Mouse (Mus musculus): ENCODE data around the gene Igfbp4. TPM values are rescaled to one million over a fixed set of nuclear protein-coding genes. Genes with fewer than 3 reads are reported as not detected.

Gene Igfbp4
- polyA plus RNA-seq, 1 experiment from 2014 or later = 1,352 TPM

DNA sequence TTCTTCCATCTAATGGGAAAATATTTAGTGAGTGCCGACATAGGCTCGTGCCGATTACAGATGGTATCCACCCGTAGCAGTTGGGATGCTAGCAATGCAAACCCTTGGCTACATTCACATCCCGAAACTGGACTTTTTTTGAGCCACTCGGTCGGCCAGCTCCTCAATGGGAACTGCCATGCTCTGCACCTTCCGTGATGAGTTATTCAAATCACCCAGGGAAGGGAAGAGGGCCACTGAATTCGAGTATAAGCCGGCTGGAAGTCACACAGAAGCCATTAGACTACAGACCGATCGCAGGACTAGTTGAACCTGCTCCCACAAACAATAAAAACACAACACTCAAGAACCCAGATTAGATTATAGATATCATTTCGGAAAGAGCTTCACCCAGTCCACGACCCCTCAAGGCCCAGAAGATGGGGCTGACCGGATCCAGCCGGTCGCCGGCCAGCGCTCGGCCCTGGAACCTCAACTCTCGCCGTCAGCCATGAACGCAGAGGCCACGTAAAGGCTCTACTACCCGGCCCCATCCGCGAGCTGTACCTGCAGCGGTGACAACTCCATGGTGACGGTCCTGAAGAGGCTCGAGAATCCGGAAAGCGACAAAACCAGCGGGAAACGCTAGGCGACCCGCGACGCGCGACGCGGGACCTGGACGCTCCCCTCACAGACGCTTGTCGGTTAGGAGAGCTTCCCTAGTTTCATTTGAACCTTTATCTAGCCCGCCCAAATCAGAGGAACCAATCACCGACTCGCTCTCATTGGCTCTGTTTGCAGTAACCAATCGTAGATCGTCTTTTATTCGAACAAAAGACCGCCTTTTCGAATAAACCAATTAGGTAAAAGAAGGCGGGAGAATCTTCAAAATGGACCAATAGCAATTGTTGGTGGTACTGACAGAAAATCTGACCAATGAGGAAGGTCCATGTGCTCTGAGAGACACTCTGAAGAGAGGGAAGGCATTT is 17.3 kb upstream of the Igfbp4 start, which contains the start of gene Top2a:
Top2a (minus strand) TSS at position 690 of the 968 bp plus-strand sequence.
- peaks cover 22% of the 10 kb centered on the region for H3K4me1 ChIP-seq
- H3K36me3 ChIP-seq = peaks cover 13% of the 10 kb centered on the region
- H3K9ac ChIP-seq = peak within 1 kb of the TSS; percentile 66
- peak within 1 kb of the TSS; percentile 88 for H3K4me3 ChIP-seq (replicated peaks)
- H3K9me3 ChIP-seq (replicated peaks) = no peaks in the 10 kb centered on the region
- H3K27me3 ChIP-seq = no peaks in the 10 kb centered on the region
- ATAC-seq (ENCODE audit: insufficient number of reproducible peaks, low FRiP score, low TSS enrichment, low read depth) = peak; percentile 94
- H3K27ac ChIP-seq (replicated peaks) = peak within 1 kb of the TSS; percentile 87
- peak within 1 kb of the TSS; percentile 72 for H3K4me2 ChIP-seq (replicated peaks)
- WGBS = under 1% methylated on average over 54 of the region's 54 CpGs

DNA sequence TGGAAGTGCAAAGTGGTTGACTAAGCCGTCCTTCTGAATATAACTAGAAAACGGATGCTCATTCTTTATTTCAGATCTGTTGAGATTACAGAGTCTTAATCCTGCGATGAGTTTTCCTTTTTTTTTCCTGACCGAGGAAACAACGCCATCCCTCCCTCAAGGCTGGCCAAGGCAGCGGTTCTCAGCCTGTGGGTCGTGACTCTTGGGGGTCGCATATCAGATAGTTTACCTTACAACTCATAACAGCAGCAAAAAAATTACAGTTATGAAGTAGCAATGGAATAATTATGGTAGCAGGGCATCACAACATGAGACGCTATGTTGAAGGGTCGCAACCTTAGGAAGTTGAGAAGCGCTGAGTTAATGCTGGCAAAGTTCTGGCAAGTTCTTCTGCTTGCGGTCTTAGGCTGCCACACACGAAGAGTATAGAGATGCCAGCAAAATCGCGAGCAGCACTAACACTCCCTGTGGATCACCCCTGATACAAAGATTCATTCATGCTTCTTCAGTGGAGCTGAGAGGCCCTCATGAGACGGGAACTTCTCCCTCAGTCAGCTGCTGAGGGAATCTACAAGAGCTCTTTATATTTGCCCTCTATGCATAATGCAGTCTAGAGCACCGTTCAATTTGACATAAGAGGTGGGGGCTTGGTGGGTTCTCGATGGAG is 16.4 kb upstream of the Igfbp4 start:
- no peak; the same call in 1 of the 2 replicates for ATAC-seq (ENCODE audit: insufficient number of reproducible peaks, low FRiP score, low TSS enrichment, low read depth)
- H3K27me3 ChIP-seq = no peaks in the 10 kb centered on the region
- no peaks in the 10 kb centered on the region for H3K9me3 ChIP-seq (replicated peaks)
- H3K9ac ChIP-seq = peak overlapping the region; percentile 33; the same call in 1 of the 2 replicates
- 37% methylated on average over 18 of the region's 18 CpGs for WGBS
- H3K4me2 ChIP-seq (replicated peaks) = peak overlapping the region; percentile 55
- H3K36me3 ChIP-seq = peaks cover 13% of the 10 kb centered on the region
- H3K27ac ChIP-seq (replicated peaks) = peak overlapping the region; percentile 87
- peaks cover 22% of the 10 kb centered on the region for H3K4me1 ChIP-seq
- peak overlapping the region; percentile 88 for H3K4me3 ChIP-seq (replicated peaks)

DNA sequence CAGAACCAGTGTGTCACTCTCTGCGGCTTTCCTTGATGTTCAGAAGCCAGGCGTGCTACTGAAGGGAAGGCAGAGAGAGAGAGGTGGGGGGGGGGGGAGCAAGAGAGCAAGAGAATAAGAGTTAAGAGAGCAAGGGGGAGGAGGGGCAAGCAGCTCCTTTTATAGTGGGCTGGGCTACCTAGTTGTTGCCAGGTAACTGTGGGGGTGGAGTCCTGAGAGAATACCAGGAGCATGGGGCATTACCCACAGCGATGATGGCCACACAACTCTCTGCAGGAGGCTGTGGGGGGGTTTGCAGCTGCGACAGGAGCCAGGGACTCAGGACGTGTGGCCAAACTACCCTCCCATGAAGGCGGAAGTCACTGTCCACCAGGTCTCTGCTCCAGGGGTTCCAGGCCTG is 15.2 kb upstream of the Igfbp4 start:
- H3K27me3 ChIP-seq = no peaks in the 10 kb centered on the region
- H3K4me3 ChIP-seq (replicated peaks) = no peak overlapping the region
- 93% methylated on average over 6 of the region's 6 CpGs for WGBS
- no peak for ATAC-seq (ENCODE audit: insufficient number of reproducible peaks, low FRiP score, low TSS enrichment, low read depth)
- H3K27ac ChIP-seq (replicated peaks) = no peak overlapping the region
- H3K9ac ChIP-seq = no peak overlapping the region
- H3K36me3 ChIP-seq = 0 out of 2 replicates have a peak, but pooled peaks cover 6% of the 10 kb centered on the region
- H3K4me1 ChIP-seq = peaks cover 21% of the 10 kb centered on the region
- H3K9me3 ChIP-seq (replicated peaks) = no peaks in the 10 kb centered on the region
- no peak overlapping the region for H3K4me2 ChIP-seq (replicated peaks)

DNA sequence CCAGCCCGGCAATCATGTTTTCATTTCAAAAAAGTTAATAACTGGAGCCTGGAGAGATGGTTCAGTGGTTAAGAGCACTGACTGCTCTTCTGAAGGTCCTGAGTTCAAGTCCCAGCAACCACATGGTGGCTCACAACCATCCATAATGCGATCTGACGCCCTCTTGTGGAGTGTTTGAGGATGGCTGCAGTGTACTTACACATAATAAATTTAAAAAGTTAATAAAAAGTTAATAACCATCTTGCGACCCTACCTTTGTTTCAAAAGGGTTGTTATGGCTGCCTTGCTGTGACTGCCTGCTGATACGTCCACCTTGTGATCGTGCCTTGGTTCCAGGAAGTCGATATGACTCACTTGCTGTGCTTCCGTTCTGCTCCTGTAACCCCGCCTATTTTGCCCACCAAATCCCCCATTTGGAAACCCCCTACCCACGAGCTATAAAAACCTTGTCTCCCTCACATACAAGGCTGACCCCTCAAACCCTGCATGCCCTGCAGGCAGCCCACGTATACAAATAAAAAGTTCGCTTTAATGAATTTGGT is 14.1 kb upstream of the Igfbp4 start:
- Histone ChIP-seq H3K9me3 (replicated peaks) (no peaks in the 10 kb centered on the region), H3K4me1 (peaks cover 16% of the 10 kb centered on the region), H3K4me3 (replicated peaks) (no peak overlapping the region), H3K36me3 (no peaks in the 10 kb centered on the region), H3K4me2 (replicated peaks) (no peak overlapping the region), H3K9ac (no peak overlapping the region), H3K27ac (replicated peaks) (no peak overlapping the region), H3K27me3 (no peaks in the 10 kb centered on the region)
- no peak for ATAC-seq (ENCODE audit: insufficient number of reproducible peaks, low FRiP score, low TSS enrichment, low read depth)
- WGBS = 82% methylated on average over 12 of the region's 12 CpGs

DNA sequence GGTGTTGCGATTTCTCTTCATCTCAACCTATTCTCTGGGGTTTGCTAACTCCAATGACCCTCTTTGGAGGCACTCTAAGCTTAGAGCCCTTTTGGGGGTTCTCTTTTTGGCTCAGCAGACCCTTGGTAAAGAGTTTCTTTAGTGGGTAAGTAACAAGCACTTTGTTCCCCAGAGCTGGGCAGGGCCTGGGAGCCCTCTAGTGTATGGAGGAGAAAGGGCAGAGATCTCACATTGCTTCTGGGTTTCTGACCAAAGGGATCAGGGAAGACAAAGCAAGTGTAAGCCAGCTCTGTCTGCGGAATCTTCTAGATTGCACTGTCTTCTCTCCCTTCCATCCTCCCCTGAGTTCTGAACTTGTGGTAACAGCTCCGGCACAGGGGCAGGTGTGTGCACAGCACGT is 5.7 kb upstream of the Igfbp4 start:
- ATAC-seq (ENCODE audit: insufficient number of reproducible peaks, low FRiP score, low TSS enrichment, low read depth) = no peak
- WGBS = 79% methylated on average over 4 of the region's 4 CpGs

DNA sequence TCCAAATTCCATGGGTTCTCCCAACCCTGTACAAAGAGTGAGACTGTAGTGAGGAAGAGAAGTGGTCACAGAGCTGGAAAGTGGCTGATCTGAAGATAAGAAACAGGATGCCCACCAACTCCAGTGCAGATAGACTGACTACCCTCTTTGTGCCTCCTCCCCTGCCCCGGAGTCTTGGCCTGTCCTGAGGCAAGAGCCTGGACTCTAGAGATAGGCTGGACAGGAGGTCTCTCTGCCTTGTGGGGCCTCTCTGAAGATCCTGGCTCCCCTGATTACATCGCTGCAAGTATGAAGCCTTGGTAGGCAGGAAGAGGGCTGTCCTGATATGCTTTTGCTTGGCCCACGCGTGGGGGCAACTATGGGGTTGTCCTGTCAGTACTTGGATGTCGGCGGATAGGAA is 4.8 kb upstream of the Igfbp4 start:
- Histone ChIP-seq H3K9me3 (replicated peaks) (no peaks in the 10 kb centered on the region), H3K27me3 (no peaks in the 10 kb centered on the region), H3K36me3 (no peaks in the 10 kb centered on the region), H3K27ac (replicated peaks) (no peak overlapping the region), H3K4me1 (peaks cover 8% of the 10 kb centered on the region; the same call in 1 of the 2 replicates), H3K4me2 (replicated peaks) (no peak overlapping the region), H3K9ac (no peak overlapping the region), H3K4me3 (replicated peaks) (no peak overlapping the region)
- WGBS = 66% methylated on average over 6 of the region's 6 CpGs
- ATAC-seq (ENCODE audit: insufficient number of reproducible peaks, low FRiP score, low TSS enrichment, low read depth) = no peak

More for the DNA sequence above, 5.7 kb upstream of the Igfbp4 start:
- H3K4me1 ChIP-seq = peaks cover 2% of the 10 kb centered on the region; the same call in 1 of the 2 replicates
- no peaks in the 10 kb centered on the region for H3K36me3 ChIP-seq
- H3K9ac ChIP-seq = no peak overlapping the region
- H3K9me3 ChIP-seq (replicated peaks) = no peaks in the 10 kb centered on the region
- no peaks in the 10 kb centered on the region for H3K27me3 ChIP-seq
- H3K4me3 ChIP-seq (replicated peaks) = no peak overlapping the region
- no peak overlapping the region for H3K4me2 ChIP-seq (replicated peaks)
- no peak overlapping the region for H3K27ac ChIP-seq (replicated peaks)

DNA sequence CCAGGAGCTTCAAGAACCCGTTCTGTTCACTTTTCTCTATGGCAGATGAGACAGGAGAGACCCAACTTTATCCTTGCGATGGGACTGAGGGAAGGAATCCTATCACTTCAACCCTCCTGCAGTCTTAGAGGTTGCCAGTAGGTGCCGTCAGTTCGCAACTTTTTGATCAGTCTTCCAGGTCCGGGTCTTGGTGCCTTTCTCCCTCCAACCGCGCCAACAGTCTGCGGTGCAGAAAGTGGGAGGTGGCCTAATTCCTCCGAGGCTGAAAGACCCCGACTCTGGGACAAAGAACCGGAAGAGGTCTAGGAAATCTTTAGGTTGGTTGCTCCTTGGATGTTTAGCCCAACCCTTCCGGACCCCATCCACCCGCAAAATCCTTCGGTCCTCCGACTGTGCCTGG is 1.3 kb upstream of the Igfbp4 start:
- ATAC-seq (ENCODE audit: insufficient number of reproducible peaks, low FRiP score, low TSS enrichment, low read depth) = peak; percentile 79
- Histone ChIP-seq H3K36me3 (no peaks in the 10 kb centered on the region; the same call in 1 of the 2 replicates), H3K9ac (peak overlapping the region; percentile 96; the same call in 1 of the 2 replicates), H3K9me3 (replicated peaks) (no peaks in the 10 kb centered on the region), H3K27me3 (no peaks in the 10 kb centered on the region), H3K27ac (replicated peaks) (peak overlapping the region; percentile 97), H3K4me3 (replicated peaks) (peak overlapping the region; percentile 69), H3K4me2 (replicated peaks) (peak overlapping the region; percentile 88), H3K4me1 (peaks cover 25% of the 10 kb centered on the region)
- under 1% methylated on average over 15 of the region's 15 CpGs for WGBS

DNA sequence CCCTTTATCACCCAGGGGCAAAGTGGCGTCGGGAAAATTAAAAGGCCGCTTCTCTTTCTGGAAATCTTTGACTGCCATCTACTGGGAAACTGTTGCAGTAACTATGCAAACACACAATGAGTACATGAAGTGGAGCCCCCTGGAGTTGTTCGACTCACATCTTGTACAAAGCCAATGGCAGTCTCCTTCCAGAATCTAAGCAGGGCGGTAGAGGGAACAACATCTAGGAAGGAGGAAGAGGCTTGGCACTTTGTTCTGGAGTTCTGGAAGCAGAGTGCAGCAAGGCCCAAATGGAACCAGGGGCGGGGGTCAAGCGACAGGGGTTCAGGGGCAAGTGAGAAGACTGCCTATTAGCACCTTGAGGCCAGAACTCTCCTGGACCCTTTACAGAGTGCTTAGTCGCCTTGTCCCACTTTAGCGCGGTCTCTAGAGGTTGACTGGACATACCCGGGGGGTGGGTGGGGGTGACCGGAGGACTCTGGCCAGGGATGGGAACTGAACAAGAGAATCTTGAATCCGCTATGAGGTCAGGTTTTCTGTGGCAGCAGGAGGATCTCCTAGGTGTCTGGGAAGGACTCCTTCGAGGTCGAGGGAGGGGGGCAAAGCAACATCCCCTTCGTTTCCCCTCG is 584 bp upstream of the Igfbp4 start:
- no peaks in the 10 kb centered on the region for H3K27me3 ChIP-seq
- H3K4me2 ChIP-seq (replicated peaks) = peak overlapping the region; percentile 88
- no peaks in the 10 kb centered on the region for H3K9me3 ChIP-seq (replicated peaks)
- no peaks in the 10 kb centered on the region; the same call in 1 of the 2 replicates for H3K36me3 ChIP-seq
- peak overlapping the region; percentile 69 for H3K4me3 ChIP-seq (replicated peaks)
- H3K9ac ChIP-seq = peak overlapping the region; percentile 96
- H3K4me1 ChIP-seq = peaks cover 31% of the 10 kb centered on the region
- H3K27ac ChIP-seq (replicated peaks) = peak overlapping the region; percentile 97
- WGBS = under 1% methylated on average over 17 of the region's 17 CpGs
- ATAC-seq (ENCODE audit: insufficient number of reproducible peaks, low FRiP score, low TSS enrichment, low read depth) = 0 out of 2 replicates have a peak, but pooled peaks have one; percentile 10

DNA sequence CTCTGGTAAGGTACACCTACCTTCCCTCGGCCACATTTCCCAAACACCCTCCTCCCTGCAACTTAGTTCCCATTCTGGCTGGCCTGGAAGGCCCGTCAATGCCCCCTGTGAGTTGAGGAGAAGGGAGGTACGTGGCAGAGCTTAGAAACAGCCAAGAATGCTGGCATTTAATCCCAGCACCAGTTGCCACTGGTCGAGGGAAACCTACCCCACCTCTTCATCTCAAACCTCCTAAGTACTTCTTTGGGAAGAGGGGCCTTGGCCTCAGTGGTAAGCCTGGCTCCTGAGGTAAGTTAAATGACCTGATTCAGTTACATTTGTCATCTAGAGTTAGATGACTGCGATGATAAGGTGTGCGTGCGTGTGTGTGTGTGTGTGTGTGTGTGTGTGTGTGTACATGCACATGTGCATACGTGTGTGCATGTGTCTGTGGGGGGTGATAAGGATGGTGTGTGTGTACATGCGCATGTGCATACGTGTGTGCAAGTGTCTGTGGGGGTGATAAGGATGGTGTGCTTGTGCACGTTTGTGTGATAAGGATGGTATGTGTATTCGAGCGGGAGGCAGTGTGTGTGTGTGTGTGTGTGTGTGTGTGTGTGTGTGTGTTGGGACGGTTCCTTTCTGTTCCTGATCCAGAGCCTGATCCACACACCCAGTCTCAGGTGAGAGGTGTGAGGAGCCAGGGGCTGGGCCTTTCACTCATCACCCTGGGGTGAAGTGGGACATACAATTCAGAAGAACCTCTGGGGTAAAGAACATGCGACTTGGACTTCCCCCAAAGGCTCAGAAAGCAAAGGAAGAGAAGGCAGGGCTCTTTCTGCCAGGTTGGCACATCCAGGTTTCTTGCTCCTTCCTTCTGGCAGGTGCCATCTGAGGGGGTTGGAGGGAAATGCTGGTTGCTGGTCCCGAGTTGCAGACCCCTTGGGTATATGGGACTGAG is 1.1 kb downstream of the Igfbp4 start:
- Histone ChIP-seq H3K36me3 (no peaks in the 10 kb centered on the region; the same call in 1 of the 2 replicates), H3K4me3 (replicated peaks) (peak overlapping the region; percentile 69), H3K27me3 (no peaks in the 10 kb centered on the region), H3K9ac (peak overlapping the region; percentile 96), H3K27ac (replicated peaks) (peak overlapping the region; percentile 97), H3K9me3 (replicated peaks) (no peaks in the 10 kb centered on the region), H3K4me1 (peaks cover 48% of the 10 kb centered on the region), H3K4me2 (replicated peaks) (peak overlapping the region; percentile 88)
- 22% methylated on average over 16 of the region's 16 CpGs for WGBS
- ATAC-seq (ENCODE audit: insufficient number of reproducible peaks, low FRiP score, low TSS enrichment, low read depth) = no peak

All from embryonic facial prominence, embryonic 15.5 days (tissue).